Mouse (Mus musculus): ENCODE data around the gene Rad9a. TPM values are rescaled to one million over a fixed set of nuclear protein-coding genes. Genes with fewer than 3 reads are reported as not detected.

The Rad9a gene
- polyA plus RNA-seq, 1 experiment: 33.3 TPM

- no peak for TF ChIP-seq MYOG (IDR thresholded peaks at IDR 0.05; ENCODE audit: control insufficient read depth, extremely low read depth, insufficient read length)
- TF ChIP-seq MAX (IDR thresholded peaks at IDR 0.05): no peak
- no peak for TF ChIP-seq FOSL1 (IDR thresholded peaks at IDR 0.05; ENCODE audit: insufficient read depth, low read length, poor library complexity, severe bottlenecking)
- TF ChIP-seq CEBPB (IDR thresholded peaks at IDR 0.05; ENCODE audit: low read depth): no peak
- TF ChIP-seq USF1 (IDR thresholded peaks at IDR 0.05; ENCODE audit: low read depth): no peak
- TF ChIP-seq CTCF (IDR thresholded peaks at IDR 0.05; ENCODE audit: control insufficient read depth, insufficient read depth, insufficient read length): no peak
- TF ChIP-seq MYOD1 (IDR thresholded peaks at IDR 0.05; ENCODE audit: control insufficient read depth, insufficient read length, low read depth): no peak
- Histone ChIP-seq H3K27me3 (ENCODE audit: control insufficient read depth, insufficient read depth, insufficient read length) (no peaks in the 10 kb centered on the region), H3K4me3 (ENCODE audit: insufficient read depth, poor library complexity, severe bottlenecking) (no peak overlapping the region), H3K79me2 (ENCODE audit: control insufficient read depth, insufficient read depth) (peaks cover 12% of the 10 kb centered on the region), H3K36me3 (ENCODE audit: control insufficient read depth, insufficient read depth) (no peaks in the 10 kb centered on the region), H3ac (ENCODE audit: control insufficient read depth, insufficient read length, low read depth) (peak overlapping the region; percentile 72), H3K79me3 (ENCODE audit: low read depth) (no peaks in the 10 kb centered on the region)
These were observed 28.1 kb upstream of the Rad9a start for GRCm38 (mm10) chr19:4229451-4230076.

DNA sequence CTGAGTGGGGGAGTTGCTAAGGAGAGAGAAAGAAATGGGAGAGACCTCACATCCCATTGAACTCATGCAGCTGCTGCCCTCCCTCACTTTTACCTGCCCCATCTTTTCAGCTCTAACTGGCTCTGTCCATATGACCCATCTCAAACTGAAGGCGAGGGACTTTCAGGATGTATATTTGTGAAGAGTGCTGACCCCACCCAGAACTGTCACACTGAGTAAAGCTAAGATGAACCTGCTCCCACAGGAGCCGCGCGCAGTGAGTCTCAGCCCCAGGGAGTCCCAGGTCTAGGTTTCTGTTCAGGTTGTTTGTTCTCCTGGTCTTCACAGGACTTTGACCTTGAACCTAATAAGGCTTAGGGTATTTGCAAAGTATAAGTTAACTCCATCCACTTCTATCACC lies 27.4 kb upstream of the Rad9a start:
- H3K27me3 ChIP-seq (ENCODE audit: control insufficient read depth, insufficient read depth, insufficient read length): no peaks in the 10 kb centered on the region
- H3K79me3 ChIP-seq (ENCODE audit: low read depth): no peaks in the 10 kb centered on the region
- peaks cover 6% of the 10 kb centered on the region for H3K36me3 ChIP-seq (ENCODE audit: control insufficient read depth, insufficient read depth)
- TF ChIP-seq MYOG (IDR thresholded peaks at IDR 0.05; ENCODE audit: control insufficient read depth, extremely low read depth, insufficient read length): no peak
- TF ChIP-seq USF1 (IDR thresholded peaks at IDR 0.05; ENCODE audit: low read depth): no peak
- TF ChIP-seq FOSL1 (IDR thresholded peaks at IDR 0.05; ENCODE audit: insufficient read depth, low read length, poor library complexity, severe bottlenecking): no peak
- no peak for TF ChIP-seq MAX (IDR thresholded peaks at IDR 0.05)
- no peak for TF ChIP-seq CEBPB (IDR thresholded peaks at IDR 0.05; ENCODE audit: low read depth)
- no peak for TF ChIP-seq MYOD1 (IDR thresholded peaks at IDR 0.05; ENCODE audit: control insufficient read depth, insufficient read length, low read depth)
- no peak for TF ChIP-seq CTCF (IDR thresholded peaks at IDR 0.05; ENCODE audit: control insufficient read depth, insufficient read depth, insufficient read length)
- no peak overlapping the region for H3K4me3 ChIP-seq (ENCODE audit: insufficient read depth, poor library complexity, severe bottlenecking)
- H3K79me2 ChIP-seq (ENCODE audit: control insufficient read depth, insufficient read depth): peaks cover 12% of the 10 kb centered on the region
- H3ac ChIP-seq (ENCODE audit: control insufficient read depth, insufficient read length, low read depth): no peak overlapping the region

DNA sequence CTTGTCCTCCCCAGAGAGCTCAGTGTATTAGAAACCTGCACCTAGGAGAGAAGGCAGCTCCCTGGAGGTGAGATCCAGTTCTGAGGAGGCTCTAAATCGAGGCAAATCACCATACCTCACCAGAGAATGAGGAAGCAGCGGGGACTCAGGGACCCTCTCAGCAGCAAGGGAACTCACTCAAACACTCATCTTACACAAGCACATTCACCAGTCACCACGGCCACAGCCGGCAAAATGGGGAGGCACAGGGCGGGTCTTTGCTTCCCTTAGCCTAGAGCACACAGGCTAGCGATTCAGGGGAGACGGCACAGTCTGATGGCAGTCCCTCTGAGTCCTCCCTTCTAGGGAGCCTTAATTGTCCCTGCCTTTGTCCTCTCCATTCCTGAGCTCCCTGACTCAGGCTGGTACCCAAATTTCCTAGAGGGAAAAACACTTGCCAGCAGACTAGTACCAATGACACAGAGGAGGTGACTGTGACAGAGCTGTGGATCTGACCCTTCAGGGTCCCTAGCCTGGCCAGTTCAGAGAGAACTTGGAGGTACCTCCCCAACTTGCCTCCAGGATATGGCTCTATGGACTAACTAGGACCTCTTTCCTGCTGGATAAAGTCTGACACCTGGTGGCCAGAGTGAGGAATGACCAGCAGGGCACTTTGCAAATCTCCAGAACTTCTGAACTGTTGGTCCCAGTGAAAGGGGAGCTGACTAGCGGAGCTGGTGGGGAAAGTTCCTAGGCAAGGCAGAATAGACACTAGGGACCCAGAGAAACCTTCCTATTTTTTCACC lies 26.6 kb upstream of the Rad9a start:
- TF ChIP-seq MYOG (IDR thresholded peaks at IDR 0.05; ENCODE audit: control insufficient read depth, extremely low read depth, insufficient read length) (no peak), CEBPB (IDR thresholded peaks at IDR 0.05; ENCODE audit: low read depth) (no peak), CTCF (IDR thresholded peaks at IDR 0.05; ENCODE audit: control insufficient read depth, insufficient read depth, insufficient read length) (peak; percentile 61), FOSL1 (IDR thresholded peaks at IDR 0.05; ENCODE audit: insufficient read depth, low read length, poor library complexity, severe bottlenecking) (no peak), MAX (IDR thresholded peaks at IDR 0.05) (no peak)
- H3K27me3 ChIP-seq (ENCODE audit: control insufficient read depth, insufficient read depth, insufficient read length): no peaks in the 10 kb centered on the region
- H3ac ChIP-seq (ENCODE audit: control insufficient read depth, insufficient read length, low read depth): no peak overlapping the region
- no peak overlapping the region for H3K4me3 ChIP-seq (ENCODE audit: insufficient read depth, poor library complexity, severe bottlenecking)
- no peaks in the 10 kb centered on the region for H3K79me3 ChIP-seq (ENCODE audit: low read depth)
- peaks cover 14% of the 10 kb centered on the region for H3K36me3 ChIP-seq (ENCODE audit: control insufficient read depth, insufficient read depth)
- H3K79me2 ChIP-seq (ENCODE audit: control insufficient read depth, insufficient read depth): peaks cover 9% of the 10 kb centered on the region

GRCm38 (mm10) chr19:4227446-4227845 lies 26.0 kb upstream of the Rad9a start:
- Histone ChIP-seq H3K79me3 (ENCODE audit: low read depth) (no peaks in the 10 kb centered on the region), H3K4me3 (ENCODE audit: insufficient read depth, poor library complexity, severe bottlenecking) (no peak overlapping the region), H3K79me2 (ENCODE audit: control insufficient read depth, insufficient read depth) (peaks cover 9% of the 10 kb centered on the region), H3ac (ENCODE audit: control insufficient read depth, insufficient read length, low read depth) (no peak overlapping the region), H3K27me3 (ENCODE audit: control insufficient read depth, insufficient read depth, insufficient read length) (no peaks in the 10 kb centered on the region), H3K36me3 (ENCODE audit: control insufficient read depth, insufficient read depth) (peaks cover 20% of the 10 kb centered on the region)
- TF ChIP-seq FOSL1 (IDR thresholded peaks at IDR 0.05; ENCODE audit: insufficient read depth, low read length, poor library complexity, severe bottlenecking) (no peak), MYOG (IDR thresholded peaks at IDR 0.05; ENCODE audit: control insufficient read depth, extremely low read depth, insufficient read length) (no peak)

- Histone ChIP-seq H3K79me2 (ENCODE audit: control insufficient read depth, insufficient read depth) (peaks cover 13% of the 10 kb centered on the region), H3ac (ENCODE audit: control insufficient read depth, insufficient read length, low read depth) (no peak overlapping the region), H3K79me3 (ENCODE audit: low read depth) (no peaks in the 10 kb centered on the region), H3K27me3 (ENCODE audit: control insufficient read depth, insufficient read depth, insufficient read length) (no peaks in the 10 kb centered on the region), H3K36me3 (ENCODE audit: control insufficient read depth, insufficient read depth) (peaks cover 26% of the 10 kb centered on the region), H3K4me3 (ENCODE audit: insufficient read depth, poor library complexity, severe bottlenecking) (no peak overlapping the region)
- no peak for TF ChIP-seq USF1 (IDR thresholded peaks at IDR 0.05; ENCODE audit: low read depth)
- no peak for TF ChIP-seq MAX (IDR thresholded peaks at IDR 0.05)
- no peak for TF ChIP-seq FOSL1 (IDR thresholded peaks at IDR 0.05; ENCODE audit: insufficient read depth, low read length, poor library complexity, severe bottlenecking)
- no peak for TF ChIP-seq CTCF (IDR thresholded peaks at IDR 0.05; ENCODE audit: control insufficient read depth, insufficient read depth, insufficient read length)
- no peak for TF ChIP-seq MYOG (IDR thresholded peaks at IDR 0.05; ENCODE audit: control insufficient read depth, extremely low read depth, insufficient read length)
- TF ChIP-seq CEBPB (IDR thresholded peaks at IDR 0.05; ENCODE audit: low read depth): no peak
- no peak for TF ChIP-seq MYOD1 (IDR thresholded peaks at IDR 0.05; ENCODE audit: control insufficient read depth, insufficient read length, low read depth)
These were observed 25.3 kb upstream of the Rad9a start for GRCm38 (mm10) chr19:4226779-4227178.

Data from C2C12 (cell line).